Mouse (Mus musculus) erythroblast, embryonic 14.5 days (primary cell): ENCODE measurements around the gene Tbc1d12. TPM values are rescaled to one million over a fixed set of nuclear protein-coding genes. Genes with fewer than 3 reads are reported as not detected.
A peak's percentile ranks its signal among the peaks of the same experiment; 100 is the strongest.

ENCODE experiments used
- H3K27me3 ChIP-seq: 2 replicates; pipeline ENCODE4 v1.6.1; 2012; ENCODE audit warnings: inconsistent platforms; ENCODE audit not compliant: control insufficient read depth
- H3K36me3 ChIP-seq: 2 replicates; pipeline ENCODE4 v1.6.1; 2012; ENCODE audit warnings: mild to moderate bottlenecking, inconsistent platforms; ENCODE audit not compliant: control insufficient read depth
- H3K4me1 ChIP-seq: 2 replicates; pipeline ENCODE4 v1.6.1; 2012; ENCODE audit warnings: inconsistent platforms; ENCODE audit not compliant: control insufficient read depth
- H3K4me3 ChIP-seq: replicated peaks from 2 replicates; pipeline ENCODE3; 2012; ENCODE audit warnings: moderate library complexity, mild to moderate bottlenecking, inconsistent platforms
- H3K9me3 ChIP-seq: 2 replicates; pipeline ENCODE4 v1.6.1; 2012; ENCODE audit warnings: low read length, inconsistent platforms, mixed read lengths; ENCODE audit not compliant: control insufficient read depth
- GATA1 ChIP-seq: IDR thresholded peaks from 2 replicates; pipeline ENCODE4 v1.6.1; 2012; ENCODE audit warnings: low read length, inconsistent platforms, mixed read lengths
- TAL1 ChIP-seq: IDR thresholded peaks from 3 replicates; pipeline ENCODE4 v1.6.1; 2012; ENCODE audit warnings: low read length, inconsistent platforms, mixed read lengths
- polyA plus RNA-seq: library from polyadenylated mRNA; stranded (reverse); fragments of >175 nt; gene quantifications from 2 replicates; pipeline ENCODE4 v1.2.3, GENCODE M21; 2012

The Tbc1d12 gene
- polyA plus RNA-seq, 1 experiment: 0.25 TPM

GRCm38 (mm10) chr19:38880300-38880699 is 43.9 kb downstream of the Tbc1d12 start:
- Histone ChIP-seq H3K27me3 (no peaks in the 10 kb centered on the region), H3K9me3 (no peaks in the 10 kb centered on the region), H3K4me3 (no peak overlapping the region), H3K4me1 (no peaks in the 10 kb centered on the region), H3K36me3 (peaks cover 13% of the 10 kb centered on the region)
- TF ChIP-seq GATA1 (no peak), TAL1 (no peak)

GRCm38 (mm10) chr19:38901146-38902135 is 65.1 kb downstream of the Tbc1d12 start:
- Histone ChIP-seq H3K9me3 (no peaks in the 10 kb centered on the region), H3K27me3 (no peaks in the 10 kb centered on the region), H3K4me1 (no peaks in the 10 kb centered on the region), H3K36me3 (peaks cover 28% of the 10 kb centered on the region), H3K4me3 (no peak overlapping the region)
- TF ChIP-seq GATA1 (no peak), TAL1 (no peak)

- peaks cover 28% of the 10 kb centered on the region for H3K36me3 ChIP-seq
- H3K27me3 ChIP-seq: no peaks in the 10 kb centered on the region
- H3K4me3 ChIP-seq: no peak overlapping the region
- H3K4me1 ChIP-seq: no peaks in the 10 kb centered on the region
- no peak for TF ChIP-seq GATA1
- TF ChIP-seq TAL1: no peak
- H3K9me3 ChIP-seq: no peaks in the 10 kb centered on the region
Measured at GRCm38 (mm10) chr19:38902501-38902900, 66.1 kb downstream of the Tbc1d12 start.

- Histone ChIP-seq H3K4me3 (no peak overlapping the region), H3K36me3 (peaks cover 55% of the 10 kb centered on the region), H3K9me3 (no peaks in the 10 kb centered on the region), H3K4me1 (no peaks in the 10 kb centered on the region), H3K27me3 (no peaks in the 10 kb centered on the region)
- TF ChIP-seq GATA1: no peak
- no peak for TF ChIP-seq TAL1
Measured at GRCm38 (mm10) chr19:38913786-38914185, 77.4 kb downstream of the Tbc1d12 start.

- peaks cover 54% of the 10 kb centered on the region for H3K36me3 ChIP-seq
- H3K4me1 ChIP-seq: no peaks in the 10 kb centered on the region
- no peaks in the 10 kb centered on the region for H3K27me3 ChIP-seq
- TF ChIP-seq TAL1: no peak
- TF ChIP-seq GATA1: no peak
- no peak overlapping the region for H3K4me3 ChIP-seq
- no peaks in the 10 kb centered on the region for H3K9me3 ChIP-seq
Measured at GRCm38 (mm10) chr19:38914926-38915325, 78.5 kb downstream of the Tbc1d12 start.

GRCm38 (mm10) chr19:38915677-38916076 is 79.3 kb downstream of the Tbc1d12 start:
- Histone ChIP-seq H3K4me1 (no peaks in the 10 kb centered on the region), H3K4me3 (no peak overlapping the region), H3K36me3 (peaks cover 54% of the 10 kb centered on the region), H3K27me3 (no peaks in the 10 kb centered on the region), H3K9me3 (no peaks in the 10 kb centered on the region)
- TF ChIP-seq GATA1 (no peak), TAL1 (no peak)

- H3K4me3 ChIP-seq: no peak overlapping the region
- peaks cover 18% of the 10 kb centered on the region for H3K36me3 ChIP-seq
- H3K9me3 ChIP-seq: no peaks in the 10 kb centered on the region
- no peaks in the 10 kb centered on the region for H3K27me3 ChIP-seq
- TF ChIP-seq TAL1: no peak
- TF ChIP-seq GATA1: no peak
- H3K4me1 ChIP-seq: peaks cover 37% of the 10 kb centered on the region
Measured at GRCm38 (mm10) chr19:38928481-38929158, 92.2 kb downstream of the Tbc1d12 start.

- TF ChIP-seq TAL1 (no peak), GATA1 (no peak)
- Histone ChIP-seq H3K36me3 (peaks cover 28% of the 10 kb centered on the region), H3K4me1 (peaks cover 37% of the 10 kb centered on the region), H3K4me3 (peak overlapping the region; percentile 84), H3K9me3 (no peaks in the 10 kb centered on the region), H3K27me3 (no peaks in the 10 kb centered on the region)
Measured at GRCm38 (mm10) chr19:38929471-38930251, 93.3 kb downstream of the Tbc1d12 start.

- H3K4me3 ChIP-seq: peak overlapping the region; percentile 84
- H3K36me3 ChIP-seq: peaks cover 35% of the 10 kb centered on the region
- no peaks in the 10 kb centered on the region for H3K27me3 ChIP-seq
- TF ChIP-seq TAL1 (no peak), GATA1 (no peak)
- peaks cover 37% of the 10 kb centered on the region for H3K4me1 ChIP-seq
- H3K9me3 ChIP-seq: no peaks in the 10 kb centered on the region
Measured at GRCm38 (mm10) chr19:38930252-38930787, 93.9 kb downstream of the Tbc1d12 start.
